Mouse (Mus musculus): Measurements from ENCODE around the gene AA986860.

DNA sequence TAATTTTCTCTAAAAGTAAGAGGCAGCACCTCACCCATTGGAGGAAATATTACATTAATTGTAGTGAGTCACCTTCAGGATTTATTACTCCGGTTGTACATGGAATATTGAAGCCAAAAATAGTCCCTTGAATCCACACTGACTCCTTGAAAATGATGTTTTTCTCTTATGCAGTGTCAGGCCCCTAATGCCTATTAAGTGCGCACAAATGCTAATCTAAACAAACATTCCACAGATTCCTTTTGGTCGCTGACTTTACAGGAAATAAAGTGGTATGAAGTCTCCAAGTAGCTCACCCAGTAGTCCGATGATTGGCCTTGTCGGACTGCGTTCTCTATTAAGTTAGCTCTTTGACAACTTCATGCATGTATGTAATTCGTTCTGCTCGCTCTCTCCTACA lies 3.1 kb downstream of the AA986860 start:
- TF ChIP-seq CTCF (IDR thresholded peaks at IDR 0.05; ENCODE audit: control insufficient read depth, insufficient read depth, insufficient replicate concordance, low read depth, low read length) = no peak
- TF ChIP-seq POLR2A (IDR thresholded peaks at IDR 0.05; ENCODE audit: control insufficient read depth, low read depth, low read length) = no peak
